Mouse (Mus musculus): ENCODE measurements at regions not wholly inside any gene's neighbourhood (a gene's known extent, or its start where the extent isn't known, plus 50 kb on each side); places are given as distances from the start of the nearest gene placed in this dataset.

- Histone ChIP-seq H3K9ac (replicated peaks; ENCODE audit: low read length) (no peak overlapping the region), H3K4me3 (ENCODE audit: low read length) (no peak overlapping the region), H3K27ac (ENCODE audit: low read length) (no peak overlapping the region), H3K4me1 (ENCODE audit: insufficient read depth, low read length) (peaks cover 39% of the 10 kb centered on the region), H3K36me3 (ENCODE audit: insufficient read depth, low read length) (no peaks in the 10 kb centered on the region), H3K27me3 (ENCODE audit: insufficient read depth, low read length) (no peaks in the 10 kb centered on the region), H3K9me3 (ENCODE audit: low read length) (no peaks in the 10 kb centered on the region), H3K4me2 (replicated peaks; ENCODE audit: low read depth, low read length) (no peak overlapping the region)
- ATAC-seq (ENCODE audit: low FRiP score, low TSS enrichment), result no peak
- 85% methylated on average over 5 of the region's 5 CpGs for WGBS
Observed at GRCm38 (mm10) chr6:51167028-51167427, 265.4 kb upstream of the Nfe2l3 start.

- H3K4me3 ChIP-seq (ENCODE audit: low read length), result no peak overlapping the region; the same call in 1 of the 2 replicates
- peak overlapping the region; percentile 98 for H3K27ac ChIP-seq (ENCODE audit: low read length)
- WGBS, result 2% methylated on average over 11 of the region's 11 CpGs
- peak; percentile 53; the same call in 1 of the 2 replicates for ATAC-seq (ENCODE audit: low FRiP score, low TSS enrichment)
- peak overlapping the region; percentile 62 for H3K4me2 ChIP-seq (replicated peaks; ENCODE audit: low read depth, low read length)
- H3K36me3 ChIP-seq (ENCODE audit: insufficient read depth, low read length), result no peaks in the 10 kb centered on the region
- no peaks in the 10 kb centered on the region for H3K9me3 ChIP-seq (ENCODE audit: low read length)
- H3K9ac ChIP-seq (replicated peaks; ENCODE audit: low read length), result peak overlapping the region; percentile 22; the same call in 1 of the 2 replicates
- H3K27me3 ChIP-seq (ENCODE audit: insufficient read depth, low read length), result no peaks in the 10 kb centered on the region
- H3K4me1 ChIP-seq (ENCODE audit: insufficient read depth, low read length), result peaks cover 39% of the 10 kb centered on the region
Observed at GRCm38 (mm10) chr6:51168048-51168447, 264.4 kb upstream of the Nfe2l3 start.

DNA sequence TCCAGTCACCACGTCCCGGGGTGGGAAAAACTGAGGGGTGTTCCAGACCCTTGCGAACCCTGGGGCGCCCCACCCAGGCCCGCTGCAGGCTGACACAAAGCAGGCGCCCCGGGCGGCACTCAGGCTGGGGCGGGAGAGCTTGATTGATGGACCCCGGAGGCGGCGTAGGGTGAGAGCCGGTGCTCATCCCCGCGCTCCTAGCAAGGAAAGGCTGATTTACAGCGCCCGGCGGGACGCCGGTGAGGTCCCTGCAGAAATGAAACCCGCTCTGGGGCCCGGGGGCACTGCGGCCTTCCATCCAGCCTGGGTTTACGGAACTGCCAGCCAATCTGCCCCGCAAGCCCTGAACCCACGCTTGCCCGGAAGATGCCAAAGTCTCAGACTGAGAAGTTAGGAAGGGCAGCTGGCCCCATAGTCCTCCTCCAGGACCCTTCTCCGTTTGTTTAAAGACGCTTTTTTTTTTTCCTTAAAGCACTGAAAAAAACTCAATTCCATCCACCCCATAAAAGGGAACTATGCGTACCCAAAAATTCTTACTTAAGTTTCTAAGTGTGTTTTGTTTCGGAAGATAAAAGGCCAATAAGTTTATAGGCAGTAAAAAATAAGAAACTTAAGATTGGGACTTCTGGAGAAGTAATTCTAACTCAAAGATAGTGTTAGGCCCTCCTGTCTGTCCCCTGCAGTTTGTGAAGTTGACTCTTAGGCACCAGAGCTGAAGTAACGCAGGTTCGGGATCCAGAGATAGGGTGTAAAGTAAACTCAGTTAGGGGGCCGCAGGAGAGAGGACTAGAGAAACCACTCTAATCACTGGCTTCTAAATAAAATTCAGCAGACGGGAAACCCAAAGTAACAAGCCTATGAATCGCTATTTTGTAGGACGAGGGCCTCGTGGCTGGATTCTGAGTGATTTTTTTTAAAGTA, 263.4 kb upstream of the Nfe2l3 start:
- peaks cover 41% of the 10 kb centered on the region for H3K4me1 ChIP-seq (ENCODE audit: insufficient read depth, low read length)
- H3K4me3 ChIP-seq (ENCODE audit: low read length), result peak overlapping the region; percentile 44
- no peaks in the 10 kb centered on the region for H3K36me3 ChIP-seq (ENCODE audit: insufficient read depth, low read length)
- peak overlapping the region; percentile 98 for H3K27ac ChIP-seq (ENCODE audit: low read length)
- H3K4me2 ChIP-seq (replicated peaks; ENCODE audit: low read depth, low read length), result peak overlapping the region; percentile 62
- 12% methylated on average over 34 of the region's 38 CpGs for WGBS
- ATAC-seq (ENCODE audit: low FRiP score, low TSS enrichment), result 0 out of 2 replicates have a peak, but pooled peaks have one; percentile 13
- peak overlapping the region; percentile 79 for H3K9ac ChIP-seq (replicated peaks; ENCODE audit: low read length)
- no peaks in the 10 kb centered on the region for H3K9me3 ChIP-seq (ENCODE audit: low read length)
- H3K27me3 ChIP-seq (ENCODE audit: insufficient read depth, low read length), result no peaks in the 10 kb centered on the region

GRCm38 (mm10) chr6:51169971-51170411, 262.5 kb upstream of the Nfe2l3 start:
- Histone ChIP-seq H3K4me3 (ENCODE audit: low read length) (peak overlapping the region; percentile 41), H3K27me3 (ENCODE audit: insufficient read depth, low read length) (no peaks in the 10 kb centered on the region), H3K27ac (ENCODE audit: low read length) (peak overlapping the region; percentile 98), H3K9me3 (ENCODE audit: low read length) (no peaks in the 10 kb centered on the region), H3K9ac (replicated peaks; ENCODE audit: low read length) (peak overlapping the region; percentile 72), H3K36me3 (ENCODE audit: insufficient read depth, low read length) (no peaks in the 10 kb centered on the region), H3K4me2 (replicated peaks; ENCODE audit: low read depth, low read length) (peak overlapping the region; percentile 62), H3K4me1 (ENCODE audit: insufficient read depth, low read length) (peaks cover 47% of the 10 kb centered on the region)
- WGBS, result 2% methylated on average over 22 of the region's 22 CpGs
- no peak for ATAC-seq (ENCODE audit: low FRiP score, low TSS enrichment)

GRCm38 (mm10) chr6:51170414-51170813, 262.1 kb upstream of the Nfe2l3 start:
- ATAC-seq (ENCODE audit: low FRiP score, low TSS enrichment), result no peak
- peak overlapping the region; percentile 72 for H3K9ac ChIP-seq (replicated peaks; ENCODE audit: low read length)

GRCm38 (mm10) chr6:51170871-51171270, 261.6 kb upstream of the Nfe2l3 start:
- under 1% methylated on average over 11 of the region's 11 CpGs for WGBS
- Histone ChIP-seq H3K27me3 (ENCODE audit: insufficient read depth, low read length) (0 out of 2 replicates have a peak, but pooled peaks cover 2% of the 10 kb centered on the region), H3K36me3 (ENCODE audit: insufficient read depth, low read length) (no peaks in the 10 kb centered on the region), H3K4me3 (ENCODE audit: low read length) (no peak overlapping the region; the same call in 1 of the 2 replicates), H3K9me3 (ENCODE audit: low read length) (no peaks in the 10 kb centered on the region), H3K4me1 (ENCODE audit: insufficient read depth, low read length) (peaks cover 42% of the 10 kb centered on the region), H3K27ac (ENCODE audit: low read length) (peak overlapping the region; percentile 98), H3K4me2 (replicated peaks; ENCODE audit: low read depth, low read length) (peak overlapping the region; percentile 62; the same call in 1 of the 2 replicates), H3K9ac (replicated peaks; ENCODE audit: low read length) (no peak overlapping the region)
- ATAC-seq (ENCODE audit: low FRiP score, low TSS enrichment), result peak; percentile 67

More at GRCm38 (mm10) chr6:51170414-51170813, 262.1 kb upstream of the Nfe2l3 start:
- Histone ChIP-seq H3K4me2 (replicated peaks; ENCODE audit: low read depth, low read length) (peak overlapping the region; percentile 62), H3K36me3 (ENCODE audit: insufficient read depth, low read length) (no peaks in the 10 kb centered on the region), H3K4me1 (ENCODE audit: insufficient read depth, low read length) (peaks cover 46% of the 10 kb centered on the region), H3K27ac (ENCODE audit: low read length) (peak overlapping the region; percentile 98), H3K9me3 (ENCODE audit: low read length) (no peaks in the 10 kb centered on the region), H3K4me3 (ENCODE audit: low read length) (peak overlapping the region; percentile 41), H3K27me3 (ENCODE audit: insufficient read depth, low read length) (no peaks in the 10 kb centered on the region)
- WGBS, result under 1% methylated on average over 11 of the region's 11 CpGs

GRCm38 (mm10) chr6:51171761-51172160, 260.7 kb upstream of the Nfe2l3 start:
- WGBS, result 2% methylated on average over 22 of the region's 22 CpGs
- ATAC-seq (ENCODE audit: low FRiP score, low TSS enrichment), result no peak
- Histone ChIP-seq H3K36me3 (ENCODE audit: insufficient read depth, low read length) (no peaks in the 10 kb centered on the region), H3K4me1 (ENCODE audit: insufficient read depth, low read length) (peaks cover 41% of the 10 kb centered on the region), H3K4me3 (ENCODE audit: low read length) (peak overlapping the region; percentile 49), H3K27ac (ENCODE audit: low read length) (peak overlapping the region; percentile 97), H3K4me2 (replicated peaks; ENCODE audit: low read depth, low read length) (peak overlapping the region; percentile 91), H3K9ac (replicated peaks; ENCODE audit: low read length) (peak overlapping the region; percentile 74), H3K9me3 (ENCODE audit: low read length) (no peaks in the 10 kb centered on the region), H3K27me3 (ENCODE audit: insufficient read depth, low read length) (peaks cover 8% of the 10 kb centered on the region)

DNA sequence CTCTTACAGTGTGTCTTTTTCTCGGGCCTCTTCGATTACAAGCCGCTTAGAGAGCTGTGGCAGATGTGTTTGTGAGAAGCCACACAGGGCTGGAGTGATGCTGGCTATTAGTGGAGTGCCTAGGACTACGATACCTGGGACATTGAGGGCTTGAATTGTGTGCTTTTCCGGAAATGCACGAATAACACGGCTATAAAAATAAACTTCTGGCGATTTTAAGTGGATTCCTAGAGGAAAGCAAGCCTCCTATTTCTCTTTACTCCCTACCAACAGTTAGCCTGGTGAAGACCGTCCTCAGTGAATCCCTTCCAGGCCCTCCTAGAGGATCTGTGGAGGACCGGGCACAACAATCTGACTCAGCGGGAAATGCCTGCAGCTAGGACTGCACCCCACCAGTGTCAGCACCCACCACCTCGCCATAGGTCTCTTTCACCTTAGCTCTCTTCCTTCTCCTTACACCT, 260.1 kb upstream of the Nfe2l3 start:
- peak; percentile 24; the same call in 1 of the 2 replicates for ATAC-seq (ENCODE audit: low FRiP score, low TSS enrichment)
- Histone ChIP-seq H3K4me2 (replicated peaks; ENCODE audit: low read depth, low read length) (peak overlapping the region; percentile 91), H3K36me3 (ENCODE audit: insufficient read depth, low read length) (no peaks in the 10 kb centered on the region), H3K4me1 (ENCODE audit: insufficient read depth, low read length) (peaks cover 41% of the 10 kb centered on the region), H3K27me3 (ENCODE audit: insufficient read depth, low read length) (peaks cover 12% of the 10 kb centered on the region), H3K4me3 (ENCODE audit: low read length) (peak overlapping the region; percentile 49), H3K9me3 (ENCODE audit: low read length) (no peaks in the 10 kb centered on the region), H3K27ac (ENCODE audit: low read length) (peak overlapping the region; percentile 97), H3K9ac (replicated peaks; ENCODE audit: low read length) (peak overlapping the region; percentile 74)
- WGBS, result 2% methylated on average over 12 of the region's 12 CpGs

GRCm38 (mm10) chr6:51172856-51173619, 259.4 kb upstream of the Nfe2l3 start:
- under 1% methylated on average over 25 of the region's 25 CpGs for WGBS
- H3K36me3 ChIP-seq (ENCODE audit: insufficient read depth, low read length), result no peaks in the 10 kb centered on the region
- ATAC-seq (ENCODE audit: low FRiP score, low TSS enrichment), result peak; percentile 89
- H3K4me2 ChIP-seq (replicated peaks; ENCODE audit: low read depth, low read length), result peak overlapping the region; percentile 91
- peak overlapping the region; percentile 97 for H3K27ac ChIP-seq (ENCODE audit: low read length)
- H3K27me3 ChIP-seq (ENCODE audit: insufficient read depth, low read length), result peaks cover 12% of the 10 kb centered on the region
- no peaks in the 10 kb centered on the region for H3K9me3 ChIP-seq (ENCODE audit: low read length)
- peaks cover 44% of the 10 kb centered on the region for H3K4me1 ChIP-seq (ENCODE audit: insufficient read depth, low read length)
- H3K9ac ChIP-seq (replicated peaks; ENCODE audit: low read length), result peak overlapping the region; percentile 74
- H3K4me3 ChIP-seq (ENCODE audit: low read length), result peak overlapping the region; percentile 49
